In genomic region chr2:28423167-28423566, GRCm38 (mm10) we compare ENCODE assay signal across 10 mouse cellular contexts. TPM values are rescaled to one million over a fixed set of nuclear protein-coding genes. Genes with fewer than 3 reads are reported as not detected.
DNase-seq lines count a peak whose midpoint lies in the region; ATAC-seq and TF ChIP-seq lines count a peak whose summit lies in the region.
"Had no signal": no experiment of that assay in that cellular context is flagged by ENCODE, and none has a peak within 500 bp of the region (broad histone marks: within the 10 kb centered on the region; RNA-seq: fewer than 3 reads in every experiment).

No protein-coding gene starts in this region.

- no peaks in the 10 kb centered on the region for H3K36me3 ChIP-seq in embryonic facial prominence, embryonic 11.5 days (replicated peaks; ENCODE audit: control insufficient read depth, insufficient read depth, low read depth, low read length)
- H3K36me3 ChIP-seq: embryonic facial prominence, embryonic 15.5 days had no signal

- ATAC-seq in Patski: no peak
- no peak for ATAC-seq in embryonic facial prominence, embryonic 11.5 days (replicated peaks; ENCODE audit: insufficient number of reproducible peaks, low FRiP score, low TSS enrichment, low read depth)

- in situ Hi-C loops in Patski (cut with MboI; ENCODE audit: low pct_unique_long_range_greater_than_20kb): loop anchor here (5.0 to 25.0 kb wide), 2 partner anchors 221 to 661 kb away; no protein-coding TSS in a partner anchor

- no peak overlapping the region for H3K9ac ChIP-seq in embryonic facial prominence, embryonic 11.5 days (replicated peaks; ENCODE audit: low read length)
- H3K9ac ChIP-seq: embryonic facial prominence, embryonic 15.5 days had no signal

- POLR2A ChIA-PET in Patski (lab: Charles Lee): no interaction called here

- 32% methylated on average over 3 of the region's 3 CpGs for WGBS in embryonic facial prominence, embryonic 11.5 days

- H3K4me1 ChIP-seq in embryonic facial prominence, embryonic 11.5 days (ENCODE audit: control insufficient read depth, insufficient read depth, low read length): no peaks in the 10 kb centered on the region
- H3K4me1 ChIP-seq: megakaryocyte, embryonic 14.5 days had no signal

- no peaks in the 10 kb centered on the region for H3K9me3 ChIP-seq in embryonic facial prominence, embryonic 11.5 days (replicated peaks; ENCODE audit: control insufficient read depth, low read length)
- H3K9me3 ChIP-seq: embryonic facial prominence, embryonic 15.5 days; megakaryocyte, embryonic 14.5 days had no signal

- no peak overlapping the region for H3K27ac ChIP-seq in embryonic facial prominence, embryonic 11.5 days (replicated peaks; ENCODE audit: low read depth, low read length)
- H3K27ac ChIP-seq: embryonic facial prominence, embryonic 15.5 days had no signal

- TF ChIP-seq CTCF in Patski (IDR thresholded peaks at IDR 0.05): peak; percentile 72

- DNase-seq in heart, postnatal 4 days: peak; percentile 53
- DNase-seq in heart, adult 9 months (ENCODE audit: low spot score in 2 of 2): no peak
- DNase-seq in A20 (ENCODE audit: low read depth, low spot score) (peak; percentile 70), Patski (ENCODE audit: low read depth, low spot score) (no peak)
- peak; percentile 68 for DNase-seq in embryonic facial prominence, embryonic 11.5 days (ENCODE audit: low spot score)
- DNase-seq in lung, postnatal 10 days: peak; percentile 63
- DNase-seq in thymus, postnatal 25 days: peak; percentile 47
- no peak for DNase-seq in urinary bladder, postnatal 36 days (ENCODE audit: low spot score in 2 of 2)

- no peak overlapping the region for H3K4me2 ChIP-seq in embryonic facial prominence, embryonic 11.5 days (ENCODE audit: low read depth, low read length)
- H3K4me2 ChIP-seq: embryonic facial prominence, embryonic 15.5 days had no signal

- H3K27me3 ChIP-seq in Patski: peaks cover 18% of the 10 kb centered on the region
- H3K27me3 ChIP-seq in embryonic facial prominence, embryonic 11.5 days (ENCODE audit: control insufficient read depth, insufficient read depth, low read length): no peaks in the 10 kb centered on the region
- H3K27me3 ChIP-seq: embryonic facial prominence, embryonic 15.5 days had no signal

- CTCF ChIA-PET in Patski (lab: Charles Lee): interaction anchor here (2.9 kb wide), 1 partner anchor 11 kb away, joined by 9 read pairs; no protein-coding TSS in a partner anchor

- no peak overlapping the region for H3K4me3 ChIP-seq in embryonic facial prominence, embryonic 11.5 days (ENCODE audit: low read depth, low read length)
- H3K4me3 ChIP-seq: embryonic facial prominence, embryonic 15.5 days; megakaryocyte, embryonic 14.5 days had no signal

RNA-seq across cellular contexts. Expression of gene Ppp1r26, which starts 23.4 kb away (rescaled TPM):
- total RNA-seq in heart, postnatal 4 days (2021): 1 to 10 TPM; 6.9 to 7.4 TPM
- polyA plus RNA-seq in Patski (2021): 15.5 TPM
- 2.7 and 4.1 TPM in 2 replicates for polyA plus RNA-seq in embryonic facial prominence, embryonic 11.5 days (2014; fragmentation: Nextera tagmentation; extraction: Ambion mirVana)

RNA-seq across cellular contexts. Expression of gene 1700007K13Rik, which starts 43.0 kb away (rescaled TPM):
- total RNA-seq in heart, postnatal 4 days (2021): not detected
- polyA plus RNA-seq in Patski (2021): 3.0 TPM
- polyA plus RNA-seq in embryonic facial prominence, embryonic 11.5 days (2014; fragmentation: Nextera tagmentation; extraction: Ambion mirVana): 0.90 and 1.5 TPM in 2 replicates

RNA-seq across cellular contexts. Expression of gene Mrps2, which starts 44.7 kb away (rescaled TPM):
- total RNA-seq in heart, postnatal 4 days (2021): 10 to 100 TPM; 48.3 to 50.4 TPM
- polyA plus RNA-seq in Patski (2021): 43.1 TPM
- polyA plus RNA-seq in embryonic facial prominence, embryonic 11.5 days (2014; fragmentation: Nextera tagmentation; extraction: Ambion mirVana): 68.4 and 71.4 TPM in 2 replicates

Comparison
In these comparisons a context has a peak if more than half of its experiments do, and no peak if none do; other contexts are left out.
1. DNase-seq: peak in heart, postnatal 4 days (single experiment), A20 (single experiment), embryonic facial prominence, embryonic 11.5 days (single experiment), lung, postnatal 10 days (single experiment) and thymus, postnatal 25 days (single experiment); none in heart, adult 9 months (0 of 2), Patski (single experiment) and urinary bladder, postnatal 36 days (0 of 2).